Mouse (Mus musculus) heart, embryonic 10.5 days (tissue): Measurements from ENCODE around the gene Glp1r. TPM values are rescaled to one million over a fixed set of nuclear protein-coding genes. Genes with fewer than 3 reads are reported as not detected.

ENCODE experiments used
- DNase-seq: peaks from one replicate; pipeline ENCODE4 v3.0.0-alpha.2; 2017; ENCODE audit warnings: low spot score
- H3K27ac ChIP-seq: fragments of 300-500 bp; sonication (generic); 2 replicates; pipeline ENCODE4 v1.5.1; 2016; ENCODE audit warnings: mild to moderate bottlenecking
- H3K27me3 ChIP-seq: fragments of 300-500 bp; sonication (generic); 2 replicates; pipeline ENCODE4 v1.6.1; 2016; ENCODE audit warnings: mild to moderate bottlenecking; ENCODE audit not compliant: poor library complexity, insufficient read depth, severe bottlenecking
- H3K36me3 ChIP-seq: fragments of 300-500 bp; sonication (generic); 2 replicates; pipeline ENCODE4 v1.6.1; 2016; ENCODE audit warnings: mild to moderate bottlenecking, moderate library complexity
- H3K4me1 ChIP-seq: fragments of 300-500 bp; sonication (generic); 2 replicates; pipeline ENCODE4 v1.6.1; 2016; ENCODE audit warnings: mild to moderate bottlenecking
- H3K4me3 ChIP-seq: fragments of 300-500 bp; sonication (generic); 2 replicates; pipeline ENCODE4 v1.5.1; 2016; ENCODE audit warnings: mild to moderate bottlenecking, moderate library complexity
- H3K9me3 ChIP-seq: fragments of 300-500 bp; sonication (generic); 2 replicates; pipeline ENCODE4 v1.6.1; 2016; ENCODE audit warnings: mild to moderate bottlenecking, moderate library complexity
- WGBS: fragments of 180-500 bp; shearing (Covaris S2); methylation state at CpG from one replicate; pipeline ENCODE4 v1.1.7; 2016; 5-methylcytosine and 5-hydroxymethylcytosine counted together
- polyA plus RNA-seq: library from polyadenylated mRNA; unstranded; fragments of >200 nt; fragmentation: Nextera tagmentation; extraction: Ambion mirVana; gene quantifications from 2 replicates; pipeline ENCODE4 v1.2.1, GENCODE M21; 2016

Gene Glp1r
- 0.10 TPM in 1 of 2 replicates, not detected in the other for polyA plus RNA-seq

DNA sequence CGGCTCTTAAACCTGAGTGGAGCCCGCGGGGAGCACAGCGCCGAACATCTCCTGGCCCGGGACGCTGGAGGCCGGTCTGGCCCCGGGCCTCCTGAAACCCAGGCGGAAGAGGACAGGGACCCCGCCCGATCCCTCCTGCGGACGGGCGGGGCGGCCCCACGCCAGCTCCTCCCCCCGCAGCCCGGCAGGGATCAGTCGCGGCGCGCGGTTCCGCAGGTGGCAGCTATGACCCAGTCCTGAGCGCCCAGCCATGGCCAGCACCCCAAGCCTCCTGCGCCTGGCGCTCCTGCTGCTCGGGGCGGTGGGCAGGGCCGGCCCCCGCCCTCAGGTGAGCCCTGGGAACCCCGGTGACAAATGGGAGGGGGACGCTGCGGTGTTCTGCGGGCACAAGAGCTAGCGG lies at the start of gene Glp1r:
Gene Glp1r, plus strand, starts transcription at position 191 of the 400 bp plus-strand sequence.
- H3K9me3 ChIP-seq: no peaks in the 10 kb centered on the region
- H3K27me3 ChIP-seq: peaks cover 86% of the 10 kb centered on the region
- WGBS: under 1% methylated on average over 37 of the region's 37 CpGs

DNA sequence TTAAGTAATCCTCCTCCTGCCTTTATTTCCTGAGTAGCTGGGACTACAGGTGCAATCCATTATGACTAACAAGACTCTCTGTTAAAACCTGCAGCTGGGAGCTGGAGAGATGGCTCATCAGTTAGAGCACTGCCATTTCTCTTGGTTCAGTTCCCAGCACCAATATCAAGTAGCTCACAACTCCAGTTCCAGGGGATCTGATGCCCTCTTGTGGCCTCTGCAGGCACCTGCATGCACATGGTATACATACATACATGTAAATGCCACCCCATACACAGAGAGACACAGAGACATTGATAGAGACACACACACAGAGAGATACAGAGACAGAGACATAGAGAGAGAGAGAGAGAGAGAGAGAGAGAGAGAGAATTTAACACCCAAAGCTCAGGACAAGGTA lies 49.3 kb upstream of the Glp1r start:
- Histone ChIP-seq H3K4me1 (no peaks in the 10 kb centered on the region), H3K36me3 (no peaks in the 10 kb centered on the region), H3K27ac (no peak overlapping the region), H3K9me3 (no peaks in the 10 kb centered on the region), H3K4me3 (no peak overlapping the region), H3K27me3 (no peaks in the 10 kb centered on the region)
- no peak for DNase-seq

More for the DNA sequence above, at the start of gene Glp1r:
- Histone ChIP-seq H3K4me3 (peak within 1 kb of the TSS; percentile 65), H3K4me1 (peaks cover 10% of the 10 kb centered on the region), H3K36me3 (no peaks in the 10 kb centered on the region), H3K27ac (peak within 1 kb of the TSS; percentile 60; the same call in 1 of the 2 replicates)
- DNase-seq: no peak

DNA sequence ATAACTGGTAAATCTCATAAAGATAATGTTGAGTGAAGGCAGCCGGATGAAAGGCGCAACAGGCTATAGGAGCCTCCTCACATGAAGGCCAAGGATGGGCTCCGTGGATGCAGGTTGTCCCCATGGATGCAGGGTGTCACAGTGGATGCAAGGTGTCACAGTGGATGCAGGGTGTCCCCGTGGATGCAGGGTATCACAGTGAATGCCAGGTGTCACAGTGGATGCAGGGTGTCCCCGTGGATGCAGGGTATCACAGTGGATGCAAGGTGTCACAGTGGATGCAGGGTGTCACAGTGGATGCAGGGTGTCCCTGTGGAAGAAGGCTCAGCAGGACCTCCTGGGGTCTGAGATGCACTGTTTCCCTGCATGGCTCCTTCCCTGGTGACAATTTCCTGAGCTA lies 44.3 kb upstream of the Glp1r start:
- no peak for DNase-seq
- no peak overlapping the region for H3K4me3 ChIP-seq
- no peaks in the 10 kb centered on the region for H3K36me3 ChIP-seq
- 89% methylated on average over 5 of the region's 5 CpGs for WGBS
- no peaks in the 10 kb centered on the region for H3K27me3 ChIP-seq
- H3K9me3 ChIP-seq: no peaks in the 10 kb centered on the region
- no peak overlapping the region for H3K27ac ChIP-seq
- H3K4me1 ChIP-seq: peaks cover 7% of the 10 kb centered on the region; the same call in 1 of the 2 replicates

DNA sequence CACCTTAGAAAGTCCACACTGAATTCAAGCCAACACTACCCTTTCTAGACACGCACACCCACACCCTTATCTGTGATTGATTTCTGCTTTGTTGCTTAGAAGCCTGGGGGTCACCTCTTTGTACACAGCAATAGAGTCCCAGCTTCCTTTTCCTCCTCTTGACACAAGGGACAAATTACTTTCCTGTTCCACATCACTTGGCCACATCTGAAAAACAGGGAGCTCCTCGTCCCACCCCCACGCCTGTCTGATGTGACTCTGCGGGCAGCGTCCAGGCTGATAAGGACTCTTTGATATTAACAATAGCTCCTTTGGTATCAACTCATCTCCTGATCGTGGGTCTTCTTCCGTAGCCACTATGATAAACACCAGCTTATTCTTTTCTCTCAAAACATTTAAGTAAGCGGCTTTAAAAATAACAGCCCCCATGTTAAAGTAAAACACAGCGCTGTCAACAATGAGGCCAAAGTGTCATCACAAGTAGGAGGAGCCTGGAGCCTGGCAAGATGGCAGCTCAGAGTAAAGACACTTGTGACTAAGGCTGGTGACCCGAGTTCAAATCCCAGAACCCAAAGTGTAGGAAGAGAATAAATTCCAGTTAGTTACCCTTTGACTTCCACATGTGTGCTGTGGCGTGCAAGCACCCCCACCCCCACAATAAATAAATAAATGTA lies 42.9 kb upstream of the Glp1r start:
- no peak overlapping the region for H3K4me3 ChIP-seq
- peaks cover 12% of the 10 kb centered on the region; the same call in 1 of the 2 replicates for H3K4me1 ChIP-seq
- DNase-seq: no peak
- 39% methylated on average over 11 of the region's 11 CpGs for WGBS
- no peaks in the 10 kb centered on the region for H3K27me3 ChIP-seq
- no peak overlapping the region for H3K27ac ChIP-seq
- no peaks in the 10 kb centered on the region for H3K9me3 ChIP-seq
- H3K36me3 ChIP-seq: no peaks in the 10 kb centered on the region

DNA sequence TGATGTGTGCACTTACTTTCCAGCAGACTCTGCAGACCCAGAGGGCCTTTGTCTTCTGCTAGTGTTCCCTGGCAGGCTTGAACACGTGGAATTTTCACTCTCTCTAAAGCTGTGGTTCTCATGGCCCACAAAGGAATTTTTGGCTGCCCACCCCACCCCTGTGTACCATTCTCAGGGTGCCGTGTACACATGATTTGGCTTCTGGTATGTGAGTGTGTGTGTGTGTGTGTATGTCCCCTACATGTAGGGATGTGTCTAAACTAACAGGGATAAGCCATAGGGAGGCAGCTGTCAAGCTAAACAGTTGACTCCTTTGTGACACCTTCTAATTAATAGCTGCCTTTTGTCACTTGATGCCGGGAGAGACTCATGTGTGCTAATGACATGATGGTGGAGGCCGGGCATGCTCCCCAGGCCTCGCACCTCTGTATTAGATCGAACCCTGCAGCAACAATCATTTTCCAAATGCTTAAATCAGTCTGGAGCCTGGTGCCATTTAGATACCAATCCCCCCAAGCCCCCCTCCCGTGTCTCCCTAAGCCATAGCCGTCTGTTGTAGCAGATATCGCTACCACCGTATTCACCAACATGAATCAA lies 41.5 kb upstream of the Glp1r start:
- Histone ChIP-seq H3K27ac (no peak overlapping the region), H3K9me3 (no peaks in the 10 kb centered on the region), H3K36me3 (no peaks in the 10 kb centered on the region), H3K4me3 (no peak overlapping the region), H3K4me1 (peaks cover 12% of the 10 kb centered on the region; the same call in 1 of the 2 replicates), H3K27me3 (no peaks in the 10 kb centered on the region)
- 62% methylated on average over 10 of the region's 10 CpGs for WGBS
- DNase-seq: no peak

DNA sequence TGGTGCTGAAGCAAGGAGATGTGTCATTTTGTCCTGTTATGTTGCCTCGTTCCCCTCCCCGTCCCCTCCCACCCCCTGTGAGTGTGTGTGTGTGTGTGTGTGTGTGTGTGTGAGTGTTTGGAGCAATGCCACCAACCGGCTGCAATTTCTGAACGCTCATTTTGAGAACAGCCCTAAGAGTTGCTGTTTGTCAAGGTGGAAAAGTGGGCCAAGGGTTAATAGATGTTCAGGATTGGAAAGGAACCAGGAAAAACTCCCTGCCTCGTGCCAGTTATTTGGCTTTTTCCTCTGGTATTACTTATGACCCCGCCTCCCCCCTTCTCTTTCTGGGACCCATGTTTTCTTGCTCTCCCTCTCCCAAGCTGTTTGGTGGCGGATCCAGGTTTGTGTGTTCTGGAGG lies 41.0 kb upstream of the Glp1r start:
- Histone ChIP-seq H3K9me3 (no peaks in the 10 kb centered on the region), H3K4me3 (no peak overlapping the region), H3K36me3 (no peaks in the 10 kb centered on the region), H3K4me1 (peaks cover 12% of the 10 kb centered on the region; the same call in 1 of the 2 replicates), H3K27me3 (no peaks in the 10 kb centered on the region), H3K27ac (no peak overlapping the region)
- no peak for DNase-seq
- 76% methylated on average over 7 of the region's 7 CpGs for WGBS

DNA sequence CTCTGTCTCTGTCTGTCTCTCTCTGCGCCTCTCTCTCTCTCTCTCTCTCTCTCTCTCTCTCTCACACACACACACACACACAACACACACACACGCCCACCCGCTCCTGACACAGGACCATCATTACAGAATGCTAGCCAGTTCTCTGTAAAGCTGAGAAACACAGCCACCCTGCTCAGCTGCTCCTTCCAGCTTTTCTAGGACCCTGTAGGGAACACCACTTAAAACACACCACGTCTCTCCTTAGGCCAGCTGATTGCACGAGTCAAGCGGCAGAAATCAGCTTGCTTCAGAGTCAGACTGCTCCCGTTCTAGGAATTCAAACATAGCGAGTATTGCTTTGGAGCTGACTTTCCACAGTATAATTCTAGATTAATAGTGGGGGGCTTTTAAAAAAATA lies 35.3 kb upstream of the Glp1r start:
- H3K36me3 ChIP-seq: no peaks in the 10 kb centered on the region
- H3K4me1 ChIP-seq: peaks cover 11% of the 10 kb centered on the region; the same call in 1 of the 2 replicates
- no peak overlapping the region for H3K4me3 ChIP-seq
- no peak overlapping the region for H3K27ac ChIP-seq
- no peak for DNase-seq
- no peaks in the 10 kb centered on the region for H3K27me3 ChIP-seq
- WGBS: 62% methylated on average over 8 of the region's 8 CpGs
- no peaks in the 10 kb centered on the region for H3K9me3 ChIP-seq

DNA sequence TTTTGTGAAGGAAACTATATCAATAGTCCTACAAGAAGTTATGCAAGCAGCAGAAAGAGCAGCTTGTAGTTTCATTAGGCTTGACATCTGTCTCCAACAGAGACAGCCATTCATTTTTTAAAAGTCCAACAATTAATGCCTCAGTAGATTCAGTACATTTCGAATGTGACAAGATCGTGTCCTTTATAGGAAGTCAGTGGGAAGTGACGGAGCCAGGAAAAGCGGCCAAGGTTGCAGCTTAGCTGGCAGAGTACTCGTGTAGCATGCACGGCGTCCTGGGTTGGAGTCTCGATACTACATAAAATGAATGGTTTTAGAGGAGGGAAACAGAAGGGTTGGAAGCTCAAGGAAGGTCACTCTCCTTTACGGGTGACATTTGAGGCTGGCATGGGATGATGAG lies 34.7 kb upstream of the Glp1r start:
- Histone ChIP-seq H3K9me3 (no peaks in the 10 kb centered on the region), H3K4me3 (no peak overlapping the region), H3K27ac (no peak overlapping the region), H3K27me3 (no peaks in the 10 kb centered on the region), H3K36me3 (no peaks in the 10 kb centered on the region), H3K4me1 (peaks cover 9% of the 10 kb centered on the region; the same call in 1 of the 2 replicates)
- DNase-seq: no peak
- 86% methylated on average over 9 of the region's 9 CpGs for WGBS

DNA sequence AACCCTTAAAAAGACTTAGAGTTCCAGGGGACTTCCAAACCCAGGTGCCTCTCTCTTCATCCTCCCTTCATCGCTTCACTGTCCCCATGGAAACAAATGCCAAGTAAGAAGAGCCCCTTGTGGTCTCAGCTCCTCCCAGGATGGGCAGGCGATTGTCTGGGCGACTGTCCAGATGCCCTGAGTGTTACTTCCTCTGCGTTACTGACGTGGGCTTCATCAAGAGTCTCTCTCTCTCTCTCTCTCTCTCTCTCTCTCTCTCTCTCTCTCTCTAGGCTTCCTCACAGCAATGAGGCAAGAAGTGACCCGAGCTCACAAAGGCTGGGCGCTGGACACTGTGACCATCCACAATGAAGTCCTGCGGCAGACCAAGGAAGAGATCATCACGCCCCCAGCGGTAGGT lies 30.6 kb upstream of the Glp1r start:
- Histone ChIP-seq H3K9me3 (no peaks in the 10 kb centered on the region), H3K27ac (no peak overlapping the region), H3K27me3 (no peaks in the 10 kb centered on the region), H3K4me1 (peaks cover 10% of the 10 kb centered on the region), H3K36me3 (no peaks in the 10 kb centered on the region), H3K4me3 (no peak overlapping the region)
- 33% methylated on average over 10 of the region's 10 CpGs for WGBS
- no peak for DNase-seq

DNA sequence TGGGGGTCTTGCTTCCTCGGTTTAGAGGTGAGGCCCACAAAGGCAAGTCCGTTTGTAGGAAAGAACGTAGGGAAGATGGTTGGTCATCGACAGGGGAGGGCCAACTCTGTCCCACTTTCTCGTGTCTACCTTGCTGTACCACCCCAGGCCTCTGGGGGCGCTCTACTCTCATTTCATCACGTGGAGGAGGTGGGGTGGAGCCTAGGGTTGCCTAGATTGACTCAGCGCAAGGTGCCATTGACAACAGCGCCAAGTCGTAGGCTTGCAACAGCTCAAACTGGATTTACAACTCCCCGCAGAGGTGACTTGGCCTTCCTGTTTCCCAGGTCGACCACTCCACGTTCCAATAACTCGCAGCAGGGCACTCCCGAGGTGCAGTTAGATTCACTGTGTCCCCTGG lies 27.3 kb upstream of the Glp1r start:
- H3K9me3 ChIP-seq: no peaks in the 10 kb centered on the region
- H3K4me3 ChIP-seq: peak overlapping the region; percentile 36
- no peak overlapping the region for H3K27ac ChIP-seq
- peaks cover 17% of the 10 kb centered on the region for H3K4me1 ChIP-seq
- H3K36me3 ChIP-seq: no peaks in the 10 kb centered on the region
- no peak for DNase-seq
- no peaks in the 10 kb centered on the region for H3K27me3 ChIP-seq
- WGBS: 41% methylated on average over 15 of the region's 15 CpGs

DNA sequence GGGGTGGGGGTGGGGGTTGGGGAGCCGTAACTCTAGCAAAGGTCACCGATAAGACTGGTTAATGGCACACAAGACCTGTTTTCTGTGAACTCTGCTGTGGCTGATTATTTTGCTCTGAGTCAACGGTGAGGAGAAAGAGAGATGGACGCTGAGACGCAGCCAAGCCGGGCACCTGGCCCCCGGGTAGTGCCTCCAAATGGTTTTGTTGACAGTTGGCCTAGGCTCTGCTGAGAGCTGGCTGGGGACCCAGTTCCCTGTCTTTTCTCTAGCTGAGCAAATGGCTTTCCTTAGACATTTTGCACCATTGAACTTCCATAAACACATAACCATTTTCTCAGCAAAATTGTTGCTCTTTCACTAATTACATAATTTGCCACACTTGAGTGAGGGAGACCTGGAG lies 24.2 kb upstream of the Glp1r start:
- Histone ChIP-seq H3K27me3 (no peaks in the 10 kb centered on the region), H3K36me3 (no peaks in the 10 kb centered on the region), H3K4me3 (no peak overlapping the region), H3K27ac (no peak overlapping the region), H3K9me3 (no peaks in the 10 kb centered on the region), H3K4me1 (peaks cover 20% of the 10 kb centered on the region)
- WGBS: 66% methylated on average over 7 of the region's 7 CpGs
- DNase-seq: no peak

DNA sequence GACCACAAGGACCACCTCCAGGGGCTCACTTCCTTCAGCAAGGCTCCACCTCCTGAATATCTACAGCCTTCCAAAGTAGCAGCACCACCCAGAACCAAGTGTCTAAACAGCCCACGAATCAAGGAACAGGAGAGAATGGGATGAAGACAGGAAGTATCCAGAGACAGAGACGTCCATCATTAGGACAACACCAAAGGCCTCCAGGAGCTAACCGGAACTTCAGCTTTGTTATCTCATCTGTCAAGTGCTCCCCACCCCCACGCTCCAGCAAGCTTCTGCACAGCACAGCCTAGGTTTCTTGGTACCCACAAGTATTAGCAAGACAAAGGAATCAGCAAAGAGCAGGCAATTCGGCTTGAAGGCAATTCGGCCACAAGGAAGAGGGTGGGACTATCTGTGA lies 23.0 kb upstream of the Glp1r start:
- no peak for DNase-seq
- Histone ChIP-seq H3K4me1 (peaks cover 26% of the 10 kb centered on the region), H3K36me3 (no peaks in the 10 kb centered on the region), H3K27me3 (no peaks in the 10 kb centered on the region), H3K27ac (no peak overlapping the region), H3K9me3 (no peaks in the 10 kb centered on the region), H3K4me3 (no peak overlapping the region)
- 25% methylated on average over 6 of the region's 6 CpGs for WGBS

DNA sequence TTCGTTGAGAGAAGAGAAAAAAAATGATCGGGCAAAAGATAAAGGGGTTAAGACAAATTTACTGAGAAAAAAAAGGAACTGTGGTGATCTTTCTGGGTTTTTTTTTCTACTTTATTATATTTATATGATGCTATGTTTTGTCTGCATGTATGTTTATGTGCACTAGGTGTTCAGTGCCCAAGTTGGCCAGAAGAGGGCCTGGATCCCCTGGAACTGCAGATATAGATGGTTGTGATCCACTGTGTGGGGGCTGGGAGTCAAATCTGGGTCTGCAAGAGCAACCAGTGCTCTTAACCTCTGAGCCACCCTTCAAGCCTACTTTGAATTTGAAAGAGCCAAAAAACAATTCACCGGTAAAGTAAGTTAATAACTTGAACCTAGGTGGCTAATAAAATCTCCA lies 21.2 kb upstream of the Glp1r start:
- 88% methylated on average over 3 of the region's 3 CpGs for WGBS

More for the DNA sequence above, 21.2 kb upstream of the Glp1r start:
- Histone ChIP-seq H3K4me3 (no peak overlapping the region), H3K27me3 (no peaks in the 10 kb centered on the region), H3K27ac (no peak overlapping the region), H3K9me3 (no peaks in the 10 kb centered on the region), H3K36me3 (no peaks in the 10 kb centered on the region), H3K4me1 (peaks cover 19% of the 10 kb centered on the region)
- DNase-seq: no peak
